Mouse (Mus musculus) hindbrain, embryonic 12.5 days (tissue): ENCODE results near the gene 4930556J24Rik. TPM values are rescaled to one million over a fixed set of nuclear protein-coding genes. Genes with fewer than 3 reads are reported as not detected.
A peak's percentile ranks its signal among the peaks of the same experiment; 100 is the strongest.
"Not testable (repeated sequence)": the region's sequence is repeated elsewhere in the genome, so short reads cannot be mapped to it uniquely, and the experiment has no call there.

Experiments used
- ATAC-seq: fragments of 200-750 bp; cut with Nextera tagmentation; 2 replicates; pipeline ENCODE4 v1.8.0; 2017; ENCODE audit warnings: moderate TSS enrichment; ENCODE audit not compliant: low FRiP score
- H3K27ac ChIP-seq: fragments of 300-500 bp; sonication (generic); 2 replicates; pipeline ENCODE4 v1.5.1; 2016; ENCODE audit warnings: mild to moderate bottlenecking
- H3K27me3 ChIP-seq: fragments of 300-500 bp; sonication (generic); 2 replicates; pipeline ENCODE4 v1.6.1; 2016; ENCODE audit warnings: mild to moderate bottlenecking
- H3K36me3 ChIP-seq: fragments of 300-500 bp; sonication (generic); 2 replicates; pipeline ENCODE4 v1.6.1; 2016; ENCODE audit warnings: mild to moderate bottlenecking
- H3K4me1 ChIP-seq: fragments of 300-500 bp; sonication (generic); 2 replicates; pipeline ENCODE4 v1.6.1; 2016
- H3K4me2 ChIP-seq: fragments of 300-500 bp; sonication (generic); replicated peaks from 2 replicates; pipeline ENCODE4 v1.6.1; 2016; ENCODE audit warnings: mild to moderate bottlenecking
- H3K4me3 ChIP-seq: fragments of 300-500 bp; sonication (generic); 2 replicates; pipeline ENCODE4 v1.5.1; 2016; ENCODE audit warnings: mild to moderate bottlenecking
- H3K9ac ChIP-seq: fragments of 300-500 bp; sonication (generic); 2 replicates; pipeline ENCODE4 v1.6.1; 2016; ENCODE audit warnings: mild to moderate bottlenecking, moderate library complexity
- H3K9me3 ChIP-seq: fragments of 300-500 bp; sonication (generic); replicated peaks from 2 replicates; pipeline ENCODE4 v1.6.1; 2016; ENCODE audit warnings: mild to moderate bottlenecking
- WGBS: fragments of 180-500 bp; shearing (Covaris S2); methylation state at CpG from one replicate; pipeline ENCODE4 v1.1.7; 2016; 5-methylcytosine and 5-hydroxymethylcytosine counted together
- polyA plus RNA-seq: library from polyadenylated mRNA; unstranded; fragments of >200 nt; fragmentation: Nextera tagmentation; extraction: Ambion mirVana; gene quantifications from 2 replicates; pipeline ENCODE4 v1.2.1, GENCODE M21; 2016

The 4930556J24Rik gene
- polyA plus RNA-seq, 1 experiment from 2014 or later, result 0.30 TPM

- peaks cover 21% of the 10 kb centered on the region for H3K4me1 ChIP-seq
- H3K4me2 ChIP-seq, result peak overlapping the region; percentile 78
- H3K36me3 ChIP-seq, result peaks cover 15% of the 10 kb centered on the region
- H3K9ac ChIP-seq, result peak overlapping the region; percentile 89
- no peaks in the 10 kb centered on the region for H3K27me3 ChIP-seq
- peak overlapping the region; percentile 85 for H3K4me3 ChIP-seq
- no peak overlapping the region for H3K27ac ChIP-seq
- 16% methylated on average over 11 of the region's 11 CpGs for WGBS
- no peak for ATAC-seq
- H3K9me3 ChIP-seq, result no peaks in the 10 kb centered on the region
Measured at GRCm38 (mm10) chr11:3964416-3965172, 12.0 kb downstream of the 4930556J24Rik start.

- H3K4me3 ChIP-seq, result peak within 1 kb of the TSS; percentile 85
- H3K27ac ChIP-seq, result 0 out of 2 replicates have a peak within 1 kb of the TSS, but pooled peaks have one; percentile 48
- under 1% methylated on average over 31 of the region's 31 CpGs for WGBS
- H3K27me3 ChIP-seq, result no peaks in the 10 kb centered on the region
- H3K9ac ChIP-seq, result peak within 1 kb of the TSS; percentile 89
- peaks cover 8% of the 10 kb centered on the region; the same call in 1 of the 2 replicates for H3K36me3 ChIP-seq
- peak within 1 kb of the TSS; percentile 78 for H3K4me2 ChIP-seq
- peaks cover 21% of the 10 kb centered on the region for H3K4me1 ChIP-seq
- peak; percentile 95 for ATAC-seq
- no peaks in the 10 kb centered on the region for H3K9me3 ChIP-seq
Measured at GRCm38 (mm10) chr11:3963610-3964415, 12.8 kb downstream of the 4930556J24Rik start, which contains the start of gene Pes1. Pes1 (plus strand) TSS chr11:3963975.

GRCm38 (mm10) chr11:3963155-3963554, 13.4 kb downstream of the 4930556J24Rik start:
- peak overlapping the region; percentile 85 for H3K4me3 ChIP-seq
- no peaks in the 10 kb centered on the region for H3K9me3 ChIP-seq
- H3K27me3 ChIP-seq, result no peaks in the 10 kb centered on the region
- H3K9ac ChIP-seq, result no peak overlapping the region
- peaks cover 4% of the 10 kb centered on the region; the same call in 1 of the 2 replicates for H3K36me3 ChIP-seq
- peak overlapping the region; percentile 78 for H3K4me2 ChIP-seq
- peaks cover 21% of the 10 kb centered on the region for H3K4me1 ChIP-seq
- peak; percentile 63; the same call in 1 of the 2 replicates for ATAC-seq
- 0 out of 2 replicates have a peak overlapping the region, but pooled peaks have one; percentile 48 for H3K27ac ChIP-seq
- WGBS, result 73% methylated on average over 10 of the region's 10 CpGs

GRCm38 (mm10) chr11:3961761-3962160, 14.8 kb downstream of the 4930556J24Rik start:
- H3K4me1 ChIP-seq, result peaks cover 21% of the 10 kb centered on the region
- no peak for ATAC-seq
- H3K9me3 ChIP-seq, result no peaks in the 10 kb centered on the region

GRCm38 (mm10) chr11:3960901-3961300, 15.7 kb downstream of the 4930556J24Rik start:
- no peaks in the 10 kb centered on the region; the same call in 1 of the 2 replicates for H3K9me3 ChIP-seq
- peaks cover 17% of the 10 kb centered on the region for H3K4me1 ChIP-seq
- no peak overlapping the region for H3K27ac ChIP-seq
- H3K4me3 ChIP-seq, result no peak overlapping the region
- WGBS, result 63% methylated on average over 2 of the region's 2 CpGs
- no peak for ATAC-seq
- no peaks in the 10 kb centered on the region for H3K27me3 ChIP-seq
- no peaks in the 10 kb centered on the region for H3K36me3 ChIP-seq
- H3K4me2 ChIP-seq, result no peak overlapping the region
- H3K9ac ChIP-seq, result no peak overlapping the region

More at GRCm38 (mm10) chr11:3961761-3962160, 14.8 kb downstream of the 4930556J24Rik start:
- 75% methylated on average over 3 of the region's 3 CpGs for WGBS
- no peak overlapping the region for H3K4me2 ChIP-seq
- H3K27ac ChIP-seq, result no peak overlapping the region
- no peaks in the 10 kb centered on the region for H3K27me3 ChIP-seq
- no peak overlapping the region for H3K4me3 ChIP-seq
- H3K36me3 ChIP-seq, result no peaks in the 10 kb centered on the region
- no peak overlapping the region for H3K9ac ChIP-seq

- WGBS, result 75% methylated on average over 4 of the region's 4 CpGs
- H3K9me3 ChIP-seq, H3K4me1 ChIP-seq, H3K4me2 ChIP-seq, H3K4me3 ChIP-seq, H3K9ac ChIP-seq, H3K27ac ChIP-seq, H3K27me3 ChIP-seq, H3K36me3 ChIP-seq, ATAC-seq: not testable (repeated sequence)
Measured at GRCm38 (mm10) chr11:3955371-3955770, 21.2 kb downstream of the 4930556J24Rik start.

GRCm38 (mm10) chr11:3954876-3955275, 21.7 kb downstream of the 4930556J24Rik start:
- not testable (repeated sequence) for H3K9ac ChIP-seq, H3K4me1 ChIP-seq, H3K27me3 ChIP-seq, H3K36me3 ChIP-seq, H3K4me3 ChIP-seq, H3K27ac ChIP-seq, H3K9me3 ChIP-seq, ATAC-seq, H3K4me2 ChIP-seq
- WGBS, result 76% methylated on average over 5 of the region's 5 CpGs

- Histone ChIP-seq H3K4me1 (no peaks in the 10 kb centered on the region), H3K27me3 (peaks cover 4% of the 10 kb centered on the region; the same call in 1 of the 2 replicates), H3K9me3 (no peaks in the 10 kb centered on the region), H3K27ac (no peak overlapping the region), H3K36me3 (no peaks in the 10 kb centered on the region), H3K4me3 (no peak overlapping the region), H3K4me2 (no peak overlapping the region), H3K9ac (no peak overlapping the region)
- WGBS, result 11% methylated on average over 1 of the region's 1 CpGs
- ATAC-seq, result no peak
Measured at GRCm38 (mm10) chr11:3946386-3946785, 30.2 kb downstream of the 4930556J24Rik start.

- ATAC-seq, result no peak
- Histone ChIP-seq H3K27ac (no peak overlapping the region), H3K9me3 (no peaks in the 10 kb centered on the region), H3K9ac (no peak overlapping the region), H3K36me3 (no peaks in the 10 kb centered on the region), H3K4me1 (no peaks in the 10 kb centered on the region), H3K4me2 (no peak overlapping the region), H3K4me3 (no peak overlapping the region), H3K27me3 (peaks cover 4% of the 10 kb centered on the region; the same call in 1 of the 2 replicates)
- WGBS, result 89% methylated on average over 7 of the region's 7 CpGs
Measured at GRCm38 (mm10) chr11:3941371-3941770, 35.2 kb downstream of the 4930556J24Rik start.

GRCm38 (mm10) chr11:3937321-3937874, 39.2 kb downstream of the 4930556J24Rik start:
- WGBS, result 77% methylated on average over 13 of the region's 13 CpGs

GRCm38 (mm10) chr11:3936318-3936717, 40.3 kb downstream of the 4930556J24Rik start:
- H3K9me3 ChIP-seq, result no peaks in the 10 kb centered on the region
- H3K36me3 ChIP-seq, result no peaks in the 10 kb centered on the region
- H3K9ac ChIP-seq, result no peak overlapping the region
- H3K27me3 ChIP-seq, result 0 out of 2 replicates have a peak, but pooled peaks cover 3% of the 10 kb centered on the region
- H3K27ac ChIP-seq, result no peak overlapping the region
- ATAC-seq, result no peak
- 82% methylated on average over 3 of the region's 3 CpGs for WGBS
- H3K4me2 ChIP-seq, result no peak overlapping the region
- no peak overlapping the region for H3K4me3 ChIP-seq
- peaks cover 2% of the 10 kb centered on the region for H3K4me1 ChIP-seq

More at GRCm38 (mm10) chr11:3937321-3937874, 39.2 kb downstream of the 4930556J24Rik start:
- no peak overlapping the region for H3K27ac ChIP-seq
- no peaks in the 10 kb centered on the region for H3K4me1 ChIP-seq
- no peaks in the 10 kb centered on the region for H3K9me3 ChIP-seq
- H3K36me3 ChIP-seq, result no peaks in the 10 kb centered on the region
- H3K4me3 ChIP-seq, result no peak overlapping the region
- no peak overlapping the region for H3K4me2 ChIP-seq
- no peak for ATAC-seq
- H3K27me3 ChIP-seq, result 0 out of 2 replicates have a peak, but pooled peaks cover 3% of the 10 kb centered on the region
- H3K9ac ChIP-seq, result no peak overlapping the region

- no peak for ATAC-seq
- Histone ChIP-seq H3K27me3 (0 out of 2 replicates have a peak, but pooled peaks cover 3% of the 10 kb centered on the region), H3K4me3 (no peak overlapping the region), H3K9ac (no peak overlapping the region), H3K27ac (no peak overlapping the region), H3K4me2 (no peak overlapping the region), H3K36me3 (no peaks in the 10 kb centered on the region), H3K4me1 (peaks cover 7% of the 10 kb centered on the region), H3K9me3 (no peaks in the 10 kb centered on the region)
- 72% methylated on average over 4 of the region's 4 CpGs for WGBS
Measured at GRCm38 (mm10) chr11:3935135-3935534, 41.4 kb downstream of the 4930556J24Rik start.
